Mouse (Mus musculus) WW6 (cell line): ENCODE results near the gene C530008M17Rik.

ENCODE experiments used
- DNase-seq: peaks from one replicate; pipeline ENCODE4 v3.0.0-alpha.2; 2013; ENCODE audit warnings: low read depth, low spot score

C530008M17Rik gene

GRCm38 (mm10) chr5:76656212-76656611 is at the start of gene C530008M17Rik:
C530008M17Rik (plus strand) TSS chr5:76656512.
- no peak for DNase-seq

- DNase-seq, result no peak
These were observed 46.5 kb upstream of the C530008M17Rik start for GRCm38 (mm10) chr5:76609702-76610370.

GRCm38 (mm10) chr5:76612867-76613499 is 43.3 kb upstream of the C530008M17Rik start:
- DNase-seq, result no peak

- no peak for DNase-seq
These were observed 41.0 kb upstream of the C530008M17Rik start for GRCm38 (mm10) chr5:76615276-76615675.

- no peak for DNase-seq
These were observed 40.0 kb upstream of the C530008M17Rik start for GRCm38 (mm10) chr5:76616196-76616747.

GRCm38 (mm10) chr5:76618750-76619149 is 37.6 kb upstream of the C530008M17Rik start:
- DNase-seq, result no peak

- DNase-seq, result no peak
These were observed 32.6 kb upstream of the C530008M17Rik start for GRCm38 (mm10) chr5:76623759-76624158.

DNA sequence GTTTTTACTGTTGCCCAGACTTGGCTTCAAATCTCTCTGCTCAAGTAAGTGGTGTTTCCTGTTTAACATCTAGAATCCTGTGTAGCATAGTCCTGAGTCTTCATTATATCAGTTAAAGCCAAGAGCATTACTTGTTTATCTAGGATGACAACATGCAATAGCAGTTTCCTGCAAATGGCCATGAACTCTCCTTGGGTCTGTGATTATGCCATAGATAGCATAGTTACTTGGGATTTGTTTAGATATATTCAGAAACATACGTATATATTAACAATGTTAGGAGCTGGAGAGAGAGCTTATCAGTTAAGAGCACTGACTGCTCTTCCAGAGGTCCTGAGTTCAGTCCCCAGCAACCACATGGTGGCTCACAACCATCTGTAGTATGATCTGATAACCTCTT is 28.5 kb upstream of the C530008M17Rik start:
- no peak for DNase-seq

DNA sequence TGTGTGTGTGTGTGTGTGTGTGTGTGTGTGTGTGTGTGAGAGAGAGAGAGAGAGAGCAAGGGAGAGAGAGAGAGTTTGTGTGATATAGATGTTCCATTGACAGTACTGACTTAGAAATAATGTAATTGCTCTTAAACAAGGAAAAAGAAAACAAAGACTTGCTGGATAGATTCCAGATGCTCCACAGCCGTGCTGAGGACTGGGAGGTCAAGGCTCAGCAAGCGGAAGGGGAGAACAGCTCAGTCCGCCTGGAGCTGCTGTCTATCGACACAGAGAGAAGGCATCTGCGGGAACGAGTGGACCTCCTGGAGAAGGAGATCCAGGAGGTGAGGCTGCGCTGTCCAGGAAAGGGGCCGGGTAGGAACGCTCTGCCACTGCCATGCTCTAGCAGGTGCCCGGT is 22.3 kb upstream of the C530008M17Rik start:
- no peak for DNase-seq

GRCm38 (mm10) chr5:76635592-76635991 is 20.7 kb upstream of the C530008M17Rik start:
- DNase-seq, result no peak

DNA sequence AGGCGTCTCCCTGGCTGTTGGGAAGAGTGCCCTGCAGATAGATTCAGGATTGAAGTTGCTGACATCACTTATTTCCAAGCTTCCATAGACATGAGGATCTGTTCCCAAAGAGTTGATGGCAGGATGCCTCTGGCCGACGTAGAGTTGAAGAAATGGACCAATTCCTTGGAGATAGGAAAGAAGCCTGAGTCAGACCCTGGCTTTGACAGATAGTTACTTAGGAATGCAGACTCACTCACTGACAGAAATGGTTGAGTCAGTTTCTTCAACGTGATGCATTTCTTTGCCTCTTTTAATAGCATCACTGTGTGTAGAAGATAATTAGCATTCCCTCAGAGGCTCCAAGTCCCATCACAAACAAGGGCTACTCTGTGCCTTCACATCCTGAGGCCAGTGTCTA is 14.2 kb upstream of the C530008M17Rik start:
- DNase-seq, result no peak

GRCm38 (mm10) chr5:76644234-76644633 is 12.1 kb upstream of the C530008M17Rik start:
- DNase-seq, result no peak

- no peak for DNase-seq
These were observed 11.0 kb upstream of the C530008M17Rik start for GRCm38 (mm10) chr5:76645091-76645868.

DNA sequence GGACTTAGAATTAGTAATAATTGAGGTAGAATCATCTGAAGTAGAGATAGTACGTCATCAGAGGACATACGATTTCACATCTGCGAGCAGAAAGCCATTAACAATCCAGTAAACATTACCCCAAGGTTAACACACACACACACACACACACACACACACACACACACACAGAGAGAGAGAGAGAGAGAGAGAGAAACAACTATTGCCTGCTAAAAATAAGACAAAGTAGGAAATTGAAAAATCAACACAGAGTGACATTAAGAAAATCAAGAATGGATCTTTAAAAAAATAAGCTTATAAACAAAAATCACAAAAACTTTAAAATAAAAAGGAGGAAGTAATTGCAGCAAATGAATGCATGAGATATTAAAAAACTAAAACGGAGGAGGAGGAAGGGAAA is 6.4 kb upstream of the C530008M17Rik start:
- DNase-seq, result no peak

GRCm38 (mm10) chr5:76651151-76651725 is 5.1 kb upstream of the C530008M17Rik start:
- no peak for DNase-seq

- peak; percentile 33 for DNase-seq
These were observed 1.2 kb downstream of the C530008M17Rik start for GRCm38 (mm10) chr5:76657245-76658083.

GRCm38 (mm10) chr5:76658084-76658934 is 2.0 kb downstream of the C530008M17Rik start:
- peak; percentile 36 for DNase-seq

DNA sequence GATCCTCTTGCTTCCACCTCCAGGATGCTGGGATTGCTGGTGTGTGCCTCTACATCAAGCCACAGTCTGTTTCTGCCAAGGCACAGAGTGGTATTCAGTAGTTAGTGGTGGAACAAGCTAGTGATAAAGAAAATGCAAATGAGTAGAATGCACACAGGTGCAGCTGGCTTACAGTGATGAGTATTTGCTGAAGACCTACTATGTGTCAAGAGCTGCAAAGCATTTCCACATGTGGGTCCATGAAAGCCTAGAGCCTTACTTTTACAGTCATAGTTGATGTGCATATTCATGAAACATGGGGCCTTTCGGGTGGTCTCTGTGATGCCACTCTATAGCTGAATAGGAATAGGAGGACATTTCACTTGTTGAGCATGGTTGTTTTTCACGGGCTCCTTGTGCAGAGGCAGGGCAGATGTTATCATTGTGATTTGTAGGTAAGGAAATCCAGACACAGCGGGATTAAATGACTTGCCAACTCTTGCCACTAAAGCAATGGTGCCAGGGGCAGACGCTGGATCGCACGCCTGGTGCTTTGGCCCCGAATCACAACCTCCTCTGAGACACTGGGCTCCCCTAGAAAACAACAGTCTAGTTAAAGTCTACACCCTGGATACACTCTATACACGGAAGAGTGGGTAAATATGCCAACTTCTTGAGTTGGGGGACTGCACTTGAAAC is 3.8 kb downstream of the C530008M17Rik start:
- no peak for DNase-seq

DNA sequence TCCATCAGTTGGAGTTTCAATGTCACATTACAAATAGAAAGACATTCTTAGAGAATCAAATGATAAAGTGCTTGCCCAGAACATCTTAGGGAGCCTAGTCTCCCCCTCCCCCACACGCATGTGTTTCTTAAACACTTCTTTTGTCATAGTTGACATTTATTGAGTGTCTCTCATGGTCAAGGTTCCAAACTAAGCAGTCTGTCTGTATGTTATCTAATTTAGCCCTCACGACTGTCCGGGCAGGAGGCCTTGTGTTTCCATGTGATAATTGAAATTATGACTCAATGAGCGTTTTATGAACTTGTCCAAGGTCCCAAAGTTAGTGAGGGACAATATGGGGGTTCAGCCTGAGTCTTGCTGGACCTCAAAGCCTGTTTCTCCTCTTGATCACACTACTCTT is 5.0 kb downstream of the C530008M17Rik start:
- DNase-seq, result no peak
